Mouse (Mus musculus) lung, adult 2 months (tissue): Measurements from ENCODE around the gene Alg9.

ENCODE experiments used
- CTCF ChIP-seq: fragments of 200-500 bp; IDR thresholded peaks from 2 replicates; pipeline ENCODE4 v1.5.1; 2011; ENCODE audit warnings: mild to moderate bottlenecking, low read length, control low read depth; ENCODE audit not compliant: insufficient read depth
- POLR2A ChIP-seq: fragments of 200-500 bp; IDR thresholded peaks from 2 replicates; pipeline ENCODE4 v1.6.1; 2011; ENCODE audit warnings: low read depth, mild to moderate bottlenecking, control low read depth, low read length, borderline replicate concordance; ENCODE audit errors: extremely low read depth

DNA sequence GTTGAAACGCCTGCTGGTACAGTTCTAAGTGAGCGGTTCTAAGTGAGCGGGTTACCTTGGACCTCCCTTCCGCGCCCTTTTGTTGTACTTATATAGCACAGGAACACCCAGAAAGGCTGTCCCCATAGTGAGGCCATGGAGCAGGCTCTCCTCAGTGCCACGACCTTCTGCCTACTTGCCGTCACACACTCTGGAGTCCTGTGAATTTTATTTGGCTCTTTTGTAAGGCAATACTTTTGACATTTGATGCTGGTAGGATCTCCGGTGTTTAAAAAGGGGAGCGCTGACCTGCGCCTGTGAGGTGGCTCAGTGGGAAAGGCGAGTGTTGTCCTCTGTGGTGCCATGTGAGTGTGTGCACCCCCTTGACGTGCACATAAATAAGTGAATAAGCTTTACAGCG lies 34.3 kb downstream of the Alg9 start:
- no peak for TF ChIP-seq CTCF
- TF ChIP-seq POLR2A = no peak
